15 mouse cellular contexts compared by ENCODE assay signal in the genomic region with DNA sequence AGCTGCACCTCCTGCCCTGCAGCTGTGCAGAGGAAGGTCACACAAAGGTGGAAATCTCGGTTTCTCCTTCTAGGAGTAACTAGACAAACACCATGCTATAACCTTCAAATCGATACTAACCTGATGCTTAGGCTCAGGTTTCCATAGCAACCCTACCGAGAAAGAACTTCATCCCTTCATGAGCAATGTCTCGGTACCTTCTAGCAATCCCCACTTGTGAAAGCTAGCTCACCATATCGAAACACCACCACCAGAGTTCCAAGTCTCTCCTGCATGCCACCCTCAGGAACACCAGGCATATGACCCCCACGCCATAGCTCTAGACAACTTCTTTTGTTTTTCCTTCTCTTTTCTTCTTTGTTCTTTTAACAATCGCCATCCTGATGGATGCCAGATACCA.
"Had no signal": no experiment of that assay in that cellular context is flagged by ENCODE, and none has a peak within 500 bp of the region (broad histone marks: within the 10 kb centered on the region; RNA-seq: fewer than 3 reads in every experiment).

No protein-coding gene starts in this region.

- H3K4me2 ChIP-seq: limb, embryonic 12.5 days; liver, embryonic 13.5 days; lung, embryonic 15.5 days; neural tube, embryonic 12.5 days had no signal

- DNase-seq: kidney, adult 18-20 months; kidney, postnatal 10 days; kidney, postnatal 4 days; liver; liver, embryonic 13.5 days; liver, postnatal 0 days; lung, postnatal 14 days; thymus, postnatal 4 days had no signal

- ATAC-seq: liver, postnatal 0 days had no signal

- H3K27ac ChIP-seq: limb, embryonic 12.5 days; liver, embryonic 13.5 days; lung, embryonic 15.5 days; macrophage; neural tube, embryonic 12.5 days; stomach, postnatal 0 days had no signal

- H3K9me3 ChIP-seq: limb, embryonic 12.5 days; liver, embryonic 13.5 days; lung, embryonic 15.5 days; megakaryocyte, embryonic 14.5 days; neural tube, embryonic 12.5 days had no signal

- H3K4me3 ChIP-seq: limb, embryonic 12.5 days; liver, embryonic 13.5 days; lung, embryonic 15.5 days; megakaryocyte, embryonic 14.5 days; myocyte; neural tube, embryonic 12.5 days had no signal

- H3K36me3 ChIP-seq: limb, embryonic 12.5 days; liver, embryonic 13.5 days; lung, embryonic 15.5 days; neural tube, embryonic 12.5 days had no signal

- H3K9ac ChIP-seq: limb, embryonic 12.5 days; liver, embryonic 13.5 days; liver, postnatal 0 days; lung, embryonic 15.5 days; neural tube, embryonic 12.5 days had no signal
